Mouse (Mus musculus) kidney, adult 2 months (tissue): Measurements from ENCODE around the gene Gm10762.

Source experiments
- CTCF ChIP-seq: fragments of 200-500 bp; conservative IDR thresholded peaks from 2 replicates; pipeline ENCODE4 v1.5.1; 2011; ENCODE audit warnings: low read depth, mild to moderate bottlenecking, control low read depth, low read length, moderate library complexity, mixed read lengths; ENCODE audit not compliant: insufficient read depth, insufficient read length
- POLR2A ChIP-seq: fragments of 200-500 bp; IDR thresholded peaks from one replicate; pipeline ENCODE4 v1.6.1; 2011; ENCODE audit warnings: low read depth, low read length, control low read depth

- no peak for TF ChIP-seq CTCF
- no peak for TF ChIP-seq POLR2A
Observed at GRCm38 (mm10) chr2:128954186-128954585, 13.3 kb downstream of the Gm10762 start.
